Mouse (Mus musculus) kidney, embryonic 15.5 days (tissue): Measurements from ENCODE around the gene Tbx10. TPM values are rescaled to one million over a fixed set of nuclear protein-coding genes. Genes with fewer than 3 reads are reported as not detected.
"Not testable (repeated sequence)": the region's sequence is repeated elsewhere in the genome, so short reads cannot be mapped to it uniquely, and the experiment has no call there.

Experiments
- ATAC-seq: fragments of 200-750 bp; cut with Nextera tagmentation; replicated peaks from 2 replicates; pipeline ENCODE4 v1.8.0; 2017; ENCODE audit warnings: moderate TSS enrichment; ENCODE audit not compliant: low FRiP score
- H3K27ac ChIP-seq: fragments of 300-500 bp; sonication (generic); 2 replicates; pipeline ENCODE4 v1.5.1; 2015; ENCODE audit warnings: mild to moderate bottlenecking, inconsistent platforms
- H3K27me3 ChIP-seq: fragments of 300-500 bp; sonication (generic); 2 replicates; pipeline ENCODE4 v1.6.1; 2015; ENCODE audit warnings: inconsistent platforms
- H3K36me3 ChIP-seq: fragments of 300-500 bp; sonication (generic); 2 replicates; pipeline ENCODE4 v1.6.1; 2015; ENCODE audit warnings: inconsistent platforms
- H3K4me1 ChIP-seq: fragments of 300-500 bp; sonication (generic); 2 replicates; pipeline ENCODE4 v1.6.1; 2015; ENCODE audit warnings: inconsistent platforms
- H3K4me2 ChIP-seq: fragments of 300-500 bp; sonication (generic); 2 replicates; pipeline ENCODE4 v1.6.1; 2015; ENCODE audit warnings: moderate library complexity, mild to moderate bottlenecking, inconsistent platforms
- H3K4me3 ChIP-seq: fragments of 300-500 bp; sonication (generic); replicated peaks from 2 replicates; pipeline ENCODE4 v1.5.1; 2015; ENCODE audit warnings: mild to moderate bottlenecking, inconsistent platforms
- H3K9ac ChIP-seq: fragments of 300-500 bp; sonication (generic); 2 replicates; pipeline ENCODE4 v1.6.1; 2015; ENCODE audit warnings: mild to moderate bottlenecking, inconsistent platforms
- H3K9me3 ChIP-seq: fragments of 300-500 bp; sonication (generic); replicated peaks from 2 replicates; pipeline ENCODE4 v1.6.1; 2016; ENCODE audit warnings: inconsistent platforms
- WGBS: fragments of 180-500 bp; shearing (Covaris S2); methylation state at CpG from one replicate; pipeline ENCODE4 v1.1.7; 2015; ENCODE audit warnings: mixed read lengths; 5-methylcytosine and 5-hydroxymethylcytosine counted together
- polyA plus RNA-seq: library from polyadenylated mRNA; unstranded; fragments of >200 nt; fragmentation: Nextera tagmentation; extraction: Ambion mirVana; gene quantifications from 2 replicates; pipeline ENCODE4 v1.2.1, GENCODE M21; 2015

Gene Tbx10
- polyA plus RNA-seq, 1 experiment from 2014 or later, result 0.75 TPM

GRCm38 (mm10) chr19:3957296-3958036, 35.1 kb upstream of the Tbx10 start:
- H3K4me3 ChIP-seq, result not testable (repeated sequence)
- ATAC-seq, result peak; percentile 45; the same call in 1 of the 2 replicates

GRCm38 (mm10) chr19:3958470-3958869, 34.1 kb upstream of the Tbx10 start, which contains the start of gene Aldh3b3:
TSS of gene Aldh3b3 (plus strand) at chr19:3958645.
- 67% methylated on average over 4 of the region's 4 CpGs for WGBS
- Histone ChIP-seq H3K9ac (no peak within 1 kb of the TSS), H3K4me2 (no peak within 1 kb of the TSS), H3K9me3 (no peaks in the 10 kb centered on the region), H3K36me3 (no peaks in the 10 kb centered on the region), H3K4me3 (no peak within 1 kb of the TSS), H3K27ac (no peak within 1 kb of the TSS), H3K4me1 (peaks cover 18% of the 10 kb centered on the region), H3K27me3 (no peaks in the 10 kb centered on the region)
- ATAC-seq, result no peak

More at GRCm38 (mm10) chr19:3957296-3958036, 35.1 kb upstream of the Tbx10 start:
- 74% methylated on average over 5 of the region's 5 CpGs for WGBS
- not testable (repeated sequence) for H3K9ac ChIP-seq, H3K4me2 ChIP-seq, H3K9me3 ChIP-seq, H3K27ac ChIP-seq, H3K36me3 ChIP-seq, H3K27me3 ChIP-seq
- H3K4me1 ChIP-seq, result peaks cover 18% of the 10 kb centered on the region

GRCm38 (mm10) chr19:3959030-3959429, 33.5 kb upstream of the Tbx10 start:
- no peaks in the 10 kb centered on the region for H3K27me3 ChIP-seq
- no peak overlapping the region for H3K4me2 ChIP-seq
- H3K9ac ChIP-seq, result no peak overlapping the region
- H3K4me3 ChIP-seq, result no peak overlapping the region
- no peak for ATAC-seq
- H3K4me1 ChIP-seq, result peaks cover 18% of the 10 kb centered on the region
- no peaks in the 10 kb centered on the region for H3K36me3 ChIP-seq
- H3K9me3 ChIP-seq, result no peaks in the 10 kb centered on the region
- no peak overlapping the region for H3K27ac ChIP-seq

GRCm38 (mm10) chr19:3960211-3960610, 32.3 kb upstream of the Tbx10 start:
- Histone ChIP-seq H3K9ac (no peak overlapping the region), H3K36me3 (no peaks in the 10 kb centered on the region), H3K4me2 (no peak overlapping the region), H3K4me1 (peaks cover 13% of the 10 kb centered on the region), H3K9me3 (no peaks in the 10 kb centered on the region), H3K27ac (no peak overlapping the region), H3K4me3 (no peak overlapping the region), H3K27me3 (no peaks in the 10 kb centered on the region)
- no peak for ATAC-seq
- WGBS, result 78% methylated on average over 5 of the region's 5 CpGs

GRCm38 (mm10) chr19:3961805-3962204, 30.7 kb upstream of the Tbx10 start:
- H3K27ac ChIP-seq, H3K4me1 ChIP-seq, H3K36me3 ChIP-seq, ATAC-seq, H3K9me3 ChIP-seq, H3K4me3 ChIP-seq, H3K27me3 ChIP-seq, H3K9ac ChIP-seq, H3K4me2 ChIP-seq: not testable (repeated sequence)
- WGBS, result 81% methylated on average over 6 of the region's 6 CpGs

GRCm38 (mm10) chr19:3962469-3962868, 30.1 kb upstream of the Tbx10 start:
- H3K36me3 ChIP-seq, result no peaks in the 10 kb centered on the region

GRCm38 (mm10) chr19:3964030-3964429, 28.5 kb upstream of the Tbx10 start:
- H3K4me1 ChIP-seq, result no peaks in the 10 kb centered on the region
- no peaks in the 10 kb centered on the region for H3K27me3 ChIP-seq
- H3K27ac ChIP-seq, result no peak overlapping the region
- no peak overlapping the region for H3K9ac ChIP-seq
- WGBS, result 56% methylated on average over 4 of the region's 4 CpGs
- ATAC-seq, result no peak
- no peaks in the 10 kb centered on the region for H3K9me3 ChIP-seq
- no peak overlapping the region for H3K4me2 ChIP-seq
- no peak overlapping the region for H3K4me3 ChIP-seq
- H3K36me3 ChIP-seq, result no peaks in the 10 kb centered on the region

More at GRCm38 (mm10) chr19:3962469-3962868, 30.1 kb upstream of the Tbx10 start:
- H3K27me3 ChIP-seq, result no peaks in the 10 kb centered on the region
- no peak overlapping the region for H3K27ac ChIP-seq
- 0 out of 2 replicates have a peak, but pooled peaks cover 3% of the 10 kb centered on the region for H3K4me1 ChIP-seq
- no peaks in the 10 kb centered on the region for H3K9me3 ChIP-seq
- no peak overlapping the region for H3K4me2 ChIP-seq
- no peak overlapping the region for H3K4me3 ChIP-seq
- 17% methylated on average over 2 of the region's 2 CpGs for WGBS
- ATAC-seq, result no peak
- no peak overlapping the region for H3K9ac ChIP-seq

- no peak overlapping the region for H3K27ac ChIP-seq
- 0 out of 2 replicates have a peak, but pooled peaks cover 10% of the 10 kb centered on the region for H3K4me1 ChIP-seq
- WGBS, result 78% methylated on average over 11 of the region's 11 CpGs
- H3K4me3 ChIP-seq, result no peak overlapping the region
- no peaks in the 10 kb centered on the region for H3K9me3 ChIP-seq
- H3K4me2 ChIP-seq, result no peak overlapping the region
- H3K27me3 ChIP-seq, result no peaks in the 10 kb centered on the region
- H3K9ac ChIP-seq, result no peak overlapping the region
- no peak for ATAC-seq
- no peaks in the 10 kb centered on the region for H3K36me3 ChIP-seq
These were observed 26.0 kb upstream of the Tbx10 start for GRCm38 (mm10) chr19:3966330-3967075.

- peaks cover 12% of the 10 kb centered on the region for H3K4me1 ChIP-seq
These were observed 25.3 kb upstream of the Tbx10 start for GRCm38 (mm10) chr19:3967258-3967657.

GRCm38 (mm10) chr19:3972229-3972628, 20.3 kb upstream of the Tbx10 start, which contains the start of gene Aldh3b2:
TSS of gene Aldh3b2 (plus strand) at chr19:3972328.
- Histone ChIP-seq H3K36me3 (no peaks in the 10 kb centered on the region), H3K4me1 (peaks cover 15% of the 10 kb centered on the region), H3K9ac (no peak within 1 kb of the TSS), H3K4me2 (no peak within 1 kb of the TSS), H3K27me3 (no peaks in the 10 kb centered on the region), H3K4me3 (no peak within 1 kb of the TSS), H3K9me3 (no peaks in the 10 kb centered on the region), H3K27ac (no peak within 1 kb of the TSS)
- no peak for ATAC-seq
- 11% methylated on average over 9 of the region's 9 CpGs for WGBS

More at GRCm38 (mm10) chr19:3967258-3967657, 25.3 kb upstream of the Tbx10 start:
- Histone ChIP-seq H3K4me3 (no peak overlapping the region), H3K9ac (no peak overlapping the region), H3K27me3 (no peaks in the 10 kb centered on the region), H3K9me3 (no peaks in the 10 kb centered on the region), H3K36me3 (no peaks in the 10 kb centered on the region), H3K4me2 (no peak overlapping the region), H3K27ac (no peak overlapping the region)
- 61% methylated on average over 3 of the region's 3 CpGs for WGBS
- ATAC-seq, result no peak

- H3K4me1 ChIP-seq, result peaks cover 13% of the 10 kb centered on the region
- not testable (repeated sequence) for H3K4me2 ChIP-seq, H3K36me3 ChIP-seq, H3K27ac ChIP-seq, H3K4me3 ChIP-seq, H3K9me3 ChIP-seq, ATAC-seq, H3K9ac ChIP-seq, H3K27me3 ChIP-seq
- WGBS, result 84% methylated on average over 6 of the region's 6 CpGs
These were observed 17.9 kb upstream of the Tbx10 start for GRCm38 (mm10) chr19:3974608-3975007.

GRCm38 (mm10) chr19:3975866-3976265, 16.7 kb upstream of the Tbx10 start:
- Histone ChIP-seq H3K9me3 (no peaks in the 10 kb centered on the region), H3K27me3 (no peaks in the 10 kb centered on the region), H3K36me3 (no peaks in the 10 kb centered on the region), H3K4me1 (peaks cover 11% of the 10 kb centered on the region), H3K4me2 (no peak overlapping the region), H3K9ac (no peak overlapping the region), H3K27ac (no peak overlapping the region), H3K4me3 (no peak overlapping the region)
- no peak for ATAC-seq
- 80% methylated on average over 2 of the region's 2 CpGs for WGBS
